In the genomic region with DNA sequence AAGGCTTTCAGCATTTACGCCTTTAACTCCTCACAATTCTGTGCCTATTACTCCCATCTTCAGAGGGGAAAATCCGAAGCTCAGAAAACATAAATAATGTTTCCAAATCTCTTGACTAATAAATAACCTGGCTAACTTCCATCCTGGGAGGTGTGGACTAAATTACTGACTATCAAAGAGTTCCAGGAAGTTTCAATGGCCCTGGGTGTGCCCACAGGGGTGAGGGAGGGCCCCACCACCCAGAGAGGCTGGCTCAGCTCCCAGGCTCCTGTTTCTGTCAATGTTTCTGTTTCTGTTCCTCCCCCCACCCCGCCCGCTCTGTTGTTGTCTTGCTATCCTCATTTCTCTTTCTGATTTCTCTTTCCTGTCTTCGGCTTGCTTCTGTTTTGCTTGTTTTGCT, we compare ENCODE assay signal across 7 mouse cellular contexts.
DNase-seq lines count a peak whose midpoint lies in the region; ATAC-seq and TF ChIP-seq lines count a peak whose summit lies in the region.

No protein-coding gene starts in this region.

- H3K9ac ChIP-seq in midbrain, postnatal 0 days (replicated peaks; ENCODE audit: low read length, poor library complexity, severe bottlenecking) = no peak overlapping the region
- no peak overlapping the region for H3K9ac ChIP-seq in forebrain, embryonic 13.5 days

- peak; percentile 42; the same call in 1 of the 2 replicates for ATAC-seq in monocyte, adult 5-6 weeks (replicated peaks; ENCODE audit: insufficient number of reproducible peaks, low FRiP score, low TSS enrichment, poor library complexity, severe bottlenecking)
- ATAC-seq in midbrain, postnatal 0 days (ENCODE audit: low FRiP score) = no peak
- no peak for ATAC-seq in forebrain, embryonic 13.5 days

- WGBS in midbrain, postnatal 0 days = 67% methylated on average over 5 of the region's 5 CpGs
- 66% methylated on average over 5 of the region's 5 CpGs for WGBS in forebrain, embryonic 13.5 days

- no peaks in the 10 kb centered on the region for H3K9me3 ChIP-seq in midbrain, postnatal 0 days (ENCODE audit: low read length)
- no peaks in the 10 kb centered on the region for H3K9me3 ChIP-seq in forebrain, embryonic 13.5 days (replicated peaks)

- H3K27ac ChIP-seq in midbrain, postnatal 0 days (ENCODE audit: low read depth, low read length) = no peak overlapping the region
- H3K27ac ChIP-seq in forebrain, embryonic 13.5 days = no peak overlapping the region

- no peak overlapping the region for H3K4me2 ChIP-seq in midbrain, postnatal 0 days (ENCODE audit: low read depth, low read length, poor library complexity, severe bottlenecking)
- no peak overlapping the region for H3K4me2 ChIP-seq in forebrain, embryonic 13.5 days

- TF ChIP-seq CTCF in midbrain, postnatal 0 days (IDR thresholded peaks at IDR 0.05) = no peak

- no peak overlapping the region for H3K4me3 ChIP-seq in midbrain, postnatal 0 days (ENCODE audit: low read depth, low read length)
- no peak overlapping the region for H3K4me3 ChIP-seq in forebrain, embryonic 13.5 days

- DNase-seq in spleen, postnatal 36 days (ENCODE audit: low spot score in 2 of 2) = peak; percentile 37 to 48
- no peak for DNase-seq in spleen, postnatal 14 days (ENCODE audit: low spot score in 2 of 2)
- DNase-seq in gastrocnemius, postnatal 10 days = peak; percentile 31
- DNase-seq in kidney, adult 8-10 months = peak; percentile 72 to 79
- no peak for DNase-seq in midbrain, postnatal 0 days (ENCODE audit: low spot score)

- H3K36me3 ChIP-seq in midbrain, postnatal 0 days (ENCODE audit: insufficient read depth, low read length) = no peaks in the 10 kb centered on the region
- no peaks in the 10 kb centered on the region for H3K36me3 ChIP-seq in forebrain, embryonic 13.5 days (ENCODE audit: poor library complexity, severe bottlenecking)

- H3K27me3 ChIP-seq in midbrain, postnatal 0 days (ENCODE audit: insufficient read depth, low read length) = no peaks in the 10 kb centered on the region
- H3K27me3 ChIP-seq in forebrain, embryonic 13.5 days = no peaks in the 10 kb centered on the region

- peaks cover 17% of the 10 kb centered on the region for H3K4me1 ChIP-seq in midbrain, postnatal 0 days (ENCODE audit: insufficient read depth, low read length)
- peaks cover 48% of the 10 kb centered on the region for H3K4me1 ChIP-seq in forebrain, embryonic 13.5 days

Comparison
In these comparisons a context has a peak if more than half of its experiments do, and no peak if none do; other contexts are left out.
1. DNase-seq: peak in spleen, postnatal 36 days (2 of 2), gastrocnemius, postnatal 10 days (single experiment) and kidney, adult 8-10 months (2 of 2); none in spleen, postnatal 14 days (0 of 2) and midbrain, postnatal 0 days (single experiment).